Mouse (Mus musculus) liver, embryonic 13.5 days (tissue): ENCODE measurements around the gene Rpl26. TPM values are rescaled to one million over a fixed set of nuclear protein-coding genes. Genes with fewer than 3 reads are reported as not detected.

Experiments used
- ATAC-seq: fragments of 200-750 bp; cut with Nextera tagmentation; 2 replicates; pipeline ENCODE4 v1.8.0; 2017; ENCODE audit warnings: low read depth, mild to moderate bottlenecking, moderate number of reproducible peaks, moderate library complexity
- DNase-seq: peaks from one replicate; pipeline ENCODE4 v3.0.0; 2022
- H3K27ac ChIP-seq: fragments of 300-500 bp; sonication (generic); 2 replicates; pipeline ENCODE4 v1.5.1; 2015; ENCODE audit warnings: moderate library complexity, mild to moderate bottlenecking, inconsistent platforms
- H3K27me3 ChIP-seq: fragments of 300-500 bp; sonication (generic); 2 replicates; pipeline ENCODE4 v1.6.1; 2015; ENCODE audit warnings: mild to moderate bottlenecking, inconsistent platforms
- H3K36me3 ChIP-seq: fragments of 300-500 bp; sonication (generic); 2 replicates; pipeline ENCODE4 v1.6.1; 2015; ENCODE audit warnings: mild to moderate bottlenecking, inconsistent platforms
- H3K4me1 ChIP-seq: fragments of 300-500 bp; sonication (generic); replicated peaks from 2 replicates; pipeline ENCODE4 v1.6.1; 2015; ENCODE audit warnings: inconsistent platforms
- H3K4me2 ChIP-seq: fragments of 300-500 bp; sonication (generic); 2 replicates; pipeline ENCODE4 v1.6.1; 2015; ENCODE audit warnings: inconsistent platforms, mild to moderate bottlenecking, moderate library complexity
- H3K4me3 ChIP-seq: fragments of 300-500 bp; sonication (generic); replicated peaks from 2 replicates; pipeline ENCODE4 v1.5.1; 2015; ENCODE audit warnings: mild to moderate bottlenecking, inconsistent platforms
- H3K9ac ChIP-seq: fragments of 300-500 bp; sonication (generic); 2 replicates; pipeline ENCODE4 v1.6.1; 2015; ENCODE audit warnings: mild to moderate bottlenecking, inconsistent platforms
- H3K9me3 ChIP-seq: fragments of 300-500 bp; sonication (generic); replicated peaks from 2 replicates; pipeline ENCODE4 v1.6.1; 2016; ENCODE audit warnings: inconsistent platforms
- WGBS: fragments of 180-500 bp; shearing (Covaris S2); methylation state at CpG from one replicate; pipeline ENCODE4 v1.1.7; 2015; ENCODE audit not compliant: insufficient replicate concordance; 5-methylcytosine and 5-hydroxymethylcytosine counted together
- polyA plus RNA-seq: library from polyadenylated mRNA; unstranded; fragments of >200 nt; fragmentation: Nextera tagmentation; extraction: Ambion mirVana; gene quantifications from 2 replicates; pipeline ENCODE4 v1.2.1, GENCODE M21; 2015

Gene Rpl26
- polyA plus RNA-seq: 881 and 895 TPM in 2 replicates

DNA sequence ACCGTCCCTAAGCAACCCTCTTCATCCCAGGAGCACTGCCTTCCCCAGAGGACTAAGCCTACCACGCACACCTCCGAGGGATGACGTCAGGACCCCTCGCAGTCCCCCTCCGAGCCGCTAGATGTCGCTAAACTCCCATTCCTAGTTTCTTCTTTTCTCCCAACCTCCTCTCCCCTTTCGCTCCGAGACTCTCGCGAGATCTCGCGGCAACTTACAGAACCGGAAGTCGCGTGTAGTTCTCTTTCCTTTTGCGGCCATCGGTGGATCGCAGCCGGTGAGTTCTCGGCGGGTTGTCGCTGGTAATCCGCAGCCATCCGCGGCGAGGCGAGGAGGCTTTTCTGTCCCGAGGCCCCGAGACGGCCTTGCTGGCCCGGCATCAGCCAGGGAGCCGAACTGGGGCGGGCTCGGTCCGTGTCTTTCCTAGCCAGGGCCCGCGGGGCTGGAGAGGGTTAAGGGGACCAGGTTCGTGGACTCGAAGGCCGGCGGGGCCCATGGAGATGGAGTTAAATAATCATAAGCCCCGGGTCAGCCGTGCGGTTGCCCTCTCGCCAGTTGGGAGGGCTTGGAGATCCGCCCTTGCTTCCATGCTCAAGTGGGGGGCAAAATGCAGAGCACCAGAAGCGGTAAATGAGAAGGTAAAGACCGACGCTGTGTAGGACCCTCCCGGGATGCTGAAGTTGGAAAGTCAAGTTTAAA is at the start of gene Rpl26:
Gene Rpl26, plus strand, starts transcription at position 233 of the 696 bp plus-strand sequence.
- 1% methylated on average over 52 of the region's 52 CpGs for WGBS
- DNase-seq (peak; percentile 95), ATAC-seq (peak; percentile 76)
- Histone ChIP-seq H3K4me3 (peak within 1 kb of the TSS; percentile 95), H3K36me3 (peaks cover 42% of the 10 kb centered on the region), H3K4me1 (peaks cover 66% of the 10 kb centered on the region), H3K4me2 (peak within 1 kb of the TSS; percentile 82), H3K9ac (peak within 1 kb of the TSS; percentile 97), H3K9me3 (no peaks in the 10 kb centered on the region), H3K27ac (peak within 1 kb of the TSS; percentile 87), H3K27me3 (peaks cover 3% of the 10 kb centered on the region; the same call in 1 of the 2 replicates)

DNA sequence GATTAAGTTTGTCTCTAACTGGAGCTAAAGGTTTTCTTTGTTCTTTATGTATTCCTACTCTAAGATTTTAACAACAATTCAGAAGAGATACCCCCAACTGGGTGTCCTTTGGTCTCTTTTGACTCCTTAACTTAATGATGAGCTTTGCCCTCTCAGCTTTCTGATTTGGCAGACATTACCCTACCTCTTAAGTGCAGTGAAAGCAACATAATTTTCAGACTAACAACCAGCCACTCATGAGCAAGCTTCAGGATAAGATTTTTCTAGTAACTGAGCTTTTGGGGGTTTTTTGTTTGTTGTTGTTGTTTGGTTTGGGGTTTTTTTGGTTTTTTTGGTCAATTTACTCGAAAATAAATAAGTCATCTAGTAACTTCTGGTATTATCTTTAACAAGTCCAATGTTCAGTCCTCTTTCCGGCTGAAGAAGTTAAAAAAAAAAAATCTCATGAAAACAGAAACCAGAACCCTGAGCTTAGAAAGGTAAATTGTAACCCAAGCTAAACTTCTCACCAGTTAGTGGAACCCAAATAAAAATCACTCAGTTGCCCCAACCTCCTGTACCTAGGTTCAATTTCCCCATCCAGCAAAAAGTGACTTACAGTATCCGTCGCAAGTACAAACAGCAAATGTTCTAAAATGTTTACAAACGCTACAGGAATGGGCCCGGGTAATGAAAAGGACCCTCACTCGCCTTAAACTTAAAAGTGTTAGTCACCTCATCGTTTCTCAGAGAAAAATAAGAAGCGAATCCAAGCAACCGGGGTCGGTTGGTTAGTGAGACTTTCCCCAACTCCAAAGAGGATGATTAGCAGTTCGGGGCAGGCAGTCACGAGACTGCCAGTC is 49.5 kb upstream of the Rpl26 start:
- 0 out of 2 replicates have a peak, but pooled peaks cover 3% of the 10 kb centered on the region for H3K36me3 ChIP-seq
- no peak for ATAC-seq
- H3K27me3 ChIP-seq: no peaks in the 10 kb centered on the region
- DNase-seq: no peak
- no peaks in the 10 kb centered on the region for H3K9me3 ChIP-seq
- peak overlapping the region; percentile 95 for H3K4me3 ChIP-seq
- H3K27ac ChIP-seq: peak overlapping the region; percentile 99
- H3K4me1 ChIP-seq: peaks cover 71% of the 10 kb centered on the region
- H3K9ac ChIP-seq: peak overlapping the region; percentile 99
- WGBS: under 1% methylated on average over 13 of the region's 13 CpGs
- peak overlapping the region; percentile 70 for H3K4me2 ChIP-seq

DNA sequence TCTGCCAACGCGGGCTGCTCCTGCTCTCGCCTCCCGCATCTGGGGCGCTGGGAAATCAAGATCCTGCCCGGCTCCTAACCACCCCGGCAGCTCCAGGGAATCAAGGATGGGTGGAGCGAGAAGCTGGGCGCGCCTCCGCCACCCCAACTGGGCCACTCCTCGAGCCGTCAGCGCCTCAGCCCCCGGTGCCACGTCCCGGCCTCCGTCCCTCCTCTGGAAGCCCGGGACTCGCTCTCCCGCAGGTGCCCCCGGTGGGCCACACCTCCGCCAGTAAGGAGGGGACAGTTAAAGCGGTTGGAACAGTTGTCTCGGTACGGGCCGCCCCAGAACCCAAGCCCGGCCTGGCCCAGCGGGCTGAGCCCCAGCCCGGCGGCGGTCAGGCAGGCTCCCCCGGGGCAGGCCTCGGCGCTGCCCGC is 48.9 kb upstream of the Rpl26 start:
- DNase-seq (peak; percentile 76), ATAC-seq (peak; percentile 80)
- WGBS: under 1% methylated on average over 36 of the region's 36 CpGs
- H3K27me3 ChIP-seq: no peaks in the 10 kb centered on the region
- no peaks in the 10 kb centered on the region for H3K9me3 ChIP-seq
- peak overlapping the region; percentile 70 for H3K4me2 ChIP-seq
- peak overlapping the region; percentile 95 for H3K4me3 ChIP-seq
- H3K4me1 ChIP-seq: peaks cover 70% of the 10 kb centered on the region
- H3K9ac ChIP-seq: peak overlapping the region; percentile 99
- peak overlapping the region; percentile 99 for H3K27ac ChIP-seq
- H3K36me3 ChIP-seq: 0 out of 2 replicates have a peak, but pooled peaks cover 3% of the 10 kb centered on the region

DNA sequence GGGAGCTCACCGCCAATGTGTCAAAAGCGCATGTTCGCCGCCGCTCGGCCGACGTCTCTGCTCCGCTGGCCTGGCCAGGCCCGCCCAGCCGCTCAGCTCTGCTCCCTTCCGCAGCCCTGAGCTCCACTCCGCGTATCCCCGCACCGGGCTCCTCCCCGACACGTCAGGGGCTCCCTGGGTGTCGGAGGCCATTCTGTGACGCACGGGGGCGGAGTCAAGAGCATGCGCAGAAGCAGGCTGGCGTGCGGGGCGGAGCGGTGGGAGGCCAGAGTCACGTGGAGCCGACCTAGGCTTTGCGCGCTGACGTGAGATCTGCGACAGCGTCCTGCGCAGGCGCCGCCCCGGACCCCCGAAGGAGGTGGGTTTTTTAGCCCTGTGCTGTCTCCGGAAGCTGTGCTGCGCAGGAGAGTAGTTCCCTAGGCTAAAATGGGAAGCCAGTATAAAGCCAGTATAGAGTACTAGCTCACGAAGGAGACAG is 48.4 kb upstream of the Rpl26 start:
- H3K4me3 ChIP-seq: peak overlapping the region; percentile 95
- H3K27me3 ChIP-seq: no peaks in the 10 kb centered on the region
- H3K9ac ChIP-seq: peak overlapping the region; percentile 99
- H3K27ac ChIP-seq: peak overlapping the region; percentile 99
- 0 out of 2 replicates have a peak, but pooled peaks cover 3% of the 10 kb centered on the region for H3K36me3 ChIP-seq
- 0% methylated on average over 42 of the region's 42 CpGs for WGBS
- DNase-seq: peak; percentile 100
- peaks cover 69% of the 10 kb centered on the region for H3K4me1 ChIP-seq
- ATAC-seq: peak; percentile 98
- H3K9me3 ChIP-seq: no peaks in the 10 kb centered on the region
- H3K4me2 ChIP-seq: peak overlapping the region; percentile 70

DNA sequence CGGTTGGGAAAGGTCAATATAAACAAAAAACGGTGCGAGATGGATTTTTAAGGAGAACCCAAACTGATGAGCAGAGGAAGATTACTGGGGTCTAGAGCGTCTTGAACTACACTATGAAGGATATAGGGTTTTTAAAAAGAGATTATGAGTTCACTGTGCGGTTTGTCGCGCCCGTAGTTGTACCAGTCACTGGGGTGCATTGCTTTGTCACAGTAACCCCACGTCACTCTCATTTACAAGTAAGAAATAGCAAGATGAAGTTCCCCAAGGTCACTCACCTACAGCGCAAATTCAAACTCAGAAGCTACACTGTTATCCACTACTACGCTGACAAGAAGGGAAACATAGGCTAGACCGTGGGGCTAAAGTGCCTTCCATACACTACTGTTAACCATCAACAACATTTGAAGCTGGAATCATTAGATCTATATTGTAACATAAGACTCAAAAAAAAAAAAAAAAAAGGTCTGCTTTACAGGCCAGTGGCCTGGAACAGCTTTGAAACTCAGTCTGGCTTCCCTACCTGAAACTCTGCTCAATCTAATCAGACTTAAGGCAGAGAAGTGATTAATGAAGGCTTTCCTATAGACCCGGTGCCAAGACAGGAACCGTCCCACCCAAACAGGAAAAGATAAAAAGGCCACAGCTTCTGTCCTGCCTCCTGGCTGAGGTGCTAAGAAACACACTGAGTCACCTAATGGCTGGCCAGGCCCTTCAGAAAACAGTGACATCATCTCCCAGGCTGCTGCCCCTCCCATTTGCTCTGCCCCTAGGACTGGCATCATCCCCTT is 47.6 kb upstream of the Rpl26 start:
- 0 out of 2 replicates have a peak, but pooled peaks cover 3% of the 10 kb centered on the region for H3K36me3 ChIP-seq
- H3K4me2 ChIP-seq: peak overlapping the region; percentile 70
- peak overlapping the region; percentile 85 for H3K27ac ChIP-seq
- H3K27me3 ChIP-seq: no peaks in the 10 kb centered on the region
- DNase-seq: peak; percentile 69
- 18% methylated on average over 14 of the region's 14 CpGs for WGBS
- peak overlapping the region; percentile 75 for H3K9ac ChIP-seq
- peak; percentile 21 for ATAC-seq
- peaks cover 66% of the 10 kb centered on the region for H3K4me1 ChIP-seq
- peak overlapping the region; percentile 95 for H3K4me3 ChIP-seq
- H3K9me3 ChIP-seq: no peaks in the 10 kb centered on the region

DNA sequence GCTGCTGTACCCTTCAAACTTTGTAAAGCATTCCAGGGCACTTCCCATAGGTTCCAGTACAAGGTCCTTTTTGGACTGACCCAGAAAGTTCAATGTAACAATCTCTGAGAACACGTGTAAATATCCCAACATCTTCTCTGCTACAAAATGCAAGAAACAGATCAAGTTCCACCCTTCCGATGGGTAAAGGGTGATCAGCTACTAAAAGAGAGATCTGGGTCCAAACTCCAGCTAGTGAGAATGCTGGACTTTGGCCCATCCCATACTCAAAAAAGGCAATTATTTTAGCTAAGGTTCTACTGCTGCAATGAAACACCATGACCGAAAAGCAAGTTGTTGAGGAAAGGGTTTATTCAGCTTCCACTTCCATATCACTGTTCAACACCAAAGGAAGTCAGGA is 46.8 kb upstream of the Rpl26 start:
- ATAC-seq (no peak), DNase-seq (no peak)
- Histone ChIP-seq H3K9ac (no peak overlapping the region), H3K4me2 (no peak overlapping the region), H3K27me3 (no peaks in the 10 kb centered on the region), H3K9me3 (no peaks in the 10 kb centered on the region), H3K27ac (peak overlapping the region; percentile 85), H3K36me3 (no peaks in the 10 kb centered on the region), H3K4me1 (peaks cover 63% of the 10 kb centered on the region), H3K4me3 (no peak overlapping the region)
- WGBS: 78% methylated on average over 3 of the region's 3 CpGs

DNA sequence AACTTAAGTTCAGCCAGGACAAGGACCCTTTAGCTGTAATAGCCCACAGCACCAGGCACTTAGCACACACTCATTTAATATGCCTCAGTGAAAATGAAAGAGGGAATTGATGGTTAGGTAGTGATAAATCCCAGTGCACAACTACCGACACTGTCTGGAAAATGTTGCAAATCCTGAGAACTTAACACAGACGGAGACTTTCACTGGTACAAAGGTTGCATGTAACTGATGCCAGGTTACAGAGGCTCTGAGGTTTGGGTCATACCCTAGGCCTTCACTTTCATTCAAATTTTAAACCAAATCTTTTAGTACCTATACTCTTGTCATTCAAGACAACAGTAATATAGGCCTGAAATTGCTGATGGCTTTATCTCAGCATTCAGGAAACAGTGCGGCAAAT is 44.1 kb upstream of the Rpl26 start:
- no peak for ATAC-seq
- no peaks in the 10 kb centered on the region for H3K27me3 ChIP-seq
- no peaks in the 10 kb centered on the region for H3K36me3 ChIP-seq
- no peak overlapping the region for H3K4me3 ChIP-seq
- no peak for DNase-seq
- no peak overlapping the region for H3K9ac ChIP-seq
- no peak overlapping the region for H3K4me2 ChIP-seq
- no peaks in the 10 kb centered on the region for H3K9me3 ChIP-seq
- peaks cover 41% of the 10 kb centered on the region for H3K4me1 ChIP-seq
- H3K27ac ChIP-seq: no peak overlapping the region
- 83% methylated on average over 3 of the region's 3 CpGs for WGBS

DNA sequence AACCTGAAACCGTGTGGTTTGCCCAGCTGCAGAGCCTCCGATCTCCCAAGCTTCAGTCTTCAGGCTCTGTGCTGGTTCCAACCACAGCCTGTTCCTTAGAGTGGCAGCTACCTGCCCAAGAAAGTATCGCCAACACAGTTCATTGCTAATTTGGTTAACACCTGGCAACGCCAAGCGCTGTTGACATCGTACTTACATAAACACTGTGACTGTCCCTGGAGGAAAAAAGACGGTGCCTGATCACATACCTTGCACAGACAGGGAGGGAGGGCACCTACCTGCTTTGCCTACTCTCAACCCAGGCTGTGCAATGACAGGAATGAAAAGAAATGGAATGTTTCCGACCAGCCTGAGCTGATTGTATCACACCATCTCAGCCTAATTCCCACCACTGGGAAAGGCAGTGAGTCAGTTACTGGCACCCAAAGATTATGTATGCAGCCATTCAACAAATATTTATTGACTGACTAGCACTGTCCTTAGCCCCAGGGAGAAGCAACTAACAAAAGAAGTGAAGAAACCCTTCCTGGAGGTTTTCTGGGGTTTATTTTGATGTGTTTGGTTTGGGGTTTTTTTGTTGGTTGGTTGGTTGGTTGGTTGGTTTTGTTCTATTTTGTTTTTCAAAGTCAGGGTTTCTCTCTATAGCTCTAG is 41.3 kb upstream of the Rpl26 start:
- H3K4me3 ChIP-seq: no peak overlapping the region
- H3K4me1 ChIP-seq: peaks cover 30% of the 10 kb centered on the region
- peaks cover 3% of the 10 kb centered on the region; the same call in 1 of the 2 replicates for H3K27me3 ChIP-seq
- H3K4me2 ChIP-seq: no peak overlapping the region
- no peak for DNase-seq
- no peaks in the 10 kb centered on the region for H3K36me3 ChIP-seq
- H3K9ac ChIP-seq: no peak overlapping the region
- H3K9me3 ChIP-seq: no peaks in the 10 kb centered on the region
- WGBS: 65% methylated on average over 8 of the region's 8 CpGs
- H3K27ac ChIP-seq: no peak overlapping the region
- no peak for ATAC-seq

DNA sequence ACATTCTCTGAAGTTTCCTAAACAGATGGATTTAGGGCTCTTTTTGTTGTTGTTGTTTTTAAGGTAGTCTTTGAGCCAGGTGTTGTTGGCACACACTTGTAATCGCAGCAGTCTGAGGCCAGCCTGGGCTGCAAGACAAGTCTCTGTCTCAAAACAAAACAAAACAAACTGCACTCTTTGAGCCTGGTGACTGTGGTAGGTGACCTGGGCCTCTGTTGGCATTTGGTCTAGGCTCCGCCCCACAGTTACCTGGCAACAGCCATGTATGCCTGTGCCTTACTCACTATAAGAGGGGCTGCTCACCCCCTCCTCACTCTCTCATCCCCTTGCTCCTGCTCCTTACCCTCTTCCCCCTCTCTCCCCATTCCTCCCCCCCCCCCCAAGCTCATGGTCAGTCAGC is 39.1 kb upstream of the Rpl26 start:
- H3K9me3 ChIP-seq: no peaks in the 10 kb centered on the region
- no peak overlapping the region for H3K4me2 ChIP-seq
- no peaks in the 10 kb centered on the region for H3K36me3 ChIP-seq
- 59% methylated on average over 2 of the region's 2 CpGs for WGBS
- no peak for ATAC-seq
- DNase-seq: no peak
- H3K9ac ChIP-seq: no peak overlapping the region
- H3K4me1 ChIP-seq: peaks cover 18% of the 10 kb centered on the region
- H3K27me3 ChIP-seq: peaks cover 7% of the 10 kb centered on the region
- no peak overlapping the region for H3K4me3 ChIP-seq
- no peak overlapping the region for H3K27ac ChIP-seq

DNA sequence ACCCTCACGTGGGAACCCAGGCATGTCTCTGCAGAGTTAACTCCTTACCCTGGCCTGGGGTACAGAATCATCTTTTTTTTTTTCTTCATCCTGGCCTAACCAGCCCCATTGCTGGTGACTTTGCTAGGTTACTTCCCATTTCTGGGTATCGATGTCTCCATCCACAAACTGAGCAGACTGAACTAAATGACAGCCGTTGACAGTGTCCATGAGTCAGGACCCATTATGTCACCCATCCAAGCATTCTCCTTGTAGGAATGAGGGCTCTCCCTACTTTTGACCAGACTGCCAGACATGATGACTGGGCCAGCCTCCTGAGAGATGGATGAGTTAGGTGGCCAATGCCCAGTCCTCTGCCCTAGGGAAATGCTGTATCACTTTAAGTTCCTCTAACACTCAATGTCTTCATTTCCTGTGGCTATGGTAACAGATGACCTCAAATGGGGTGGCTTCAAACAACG is 37.7 kb upstream of the Rpl26 start:
- no peak overlapping the region for H3K4me3 ChIP-seq
- no peak overlapping the region for H3K27ac ChIP-seq
- ATAC-seq (no peak), DNase-seq (no peak)
- H3K9ac ChIP-seq: no peak overlapping the region
- H3K4me2 ChIP-seq: no peak overlapping the region
- H3K27me3 ChIP-seq: peaks cover 7% of the 10 kb centered on the region
- no peaks in the 10 kb centered on the region for H3K9me3 ChIP-seq
- H3K36me3 ChIP-seq: no peaks in the 10 kb centered on the region
- H3K4me1 ChIP-seq: peaks cover 16% of the 10 kb centered on the region
- 14% methylated on average over 4 of the region's 4 CpGs for WGBS
